Comparison of ENCODE assay signal across 8 mouse cellular contexts in the genomic region with DNA sequence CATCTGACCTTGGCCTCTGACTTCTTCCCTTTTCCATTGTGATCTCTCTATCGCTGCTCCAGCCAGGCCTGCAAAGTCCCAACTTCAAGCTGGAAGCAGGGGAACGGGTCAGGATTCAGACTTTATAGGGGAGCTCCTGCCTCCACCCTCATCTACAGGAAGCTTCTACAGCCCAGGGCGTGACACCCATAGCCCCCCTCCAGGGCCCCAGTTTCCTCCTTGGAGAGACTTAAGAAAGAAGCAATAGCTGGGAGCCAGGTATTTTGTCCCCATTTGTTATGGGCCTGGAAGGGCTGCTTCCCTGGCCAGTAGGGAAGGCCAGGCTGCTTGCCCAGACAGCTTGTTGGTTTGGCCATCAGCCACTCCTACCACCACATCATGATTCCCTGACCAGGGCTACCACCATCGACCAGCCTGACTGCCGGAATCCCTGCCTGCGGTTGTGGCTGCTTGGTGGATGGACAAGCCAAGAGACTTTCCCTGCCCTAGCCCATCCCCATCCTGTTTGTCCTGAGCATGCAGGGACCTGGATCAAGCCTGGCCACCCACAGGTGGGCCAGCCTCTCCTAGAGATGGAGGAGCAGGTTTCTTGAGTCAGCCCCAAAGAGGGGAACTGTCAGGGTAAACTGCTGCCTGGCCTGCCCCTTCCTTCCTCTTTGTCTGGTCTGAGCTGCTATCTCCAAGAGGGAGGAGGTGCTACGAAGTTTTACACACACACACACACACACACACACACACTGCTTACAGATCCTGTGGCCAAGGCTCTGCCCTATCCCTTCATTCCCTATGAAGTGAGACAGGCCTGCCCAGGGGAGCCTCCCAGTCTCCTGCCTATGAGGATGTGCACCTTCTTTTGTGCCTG. TPM values are rescaled to one million over a fixed set of nuclear protein-coding genes. Genes with fewer than 3 reads are reported as not detected.
DNase-seq lines count a peak whose midpoint lies in the region; ATAC-seq and TF ChIP-seq lines count a peak whose summit lies in the region.

No protein-coding gene starts in this region.

- peak overlapping the region; percentile 90 for H3K4me3 ChIP-seq in layer of hippocampus, adult 2 months
- H3K4me3 ChIP-seq in forebrain, embryonic 10.5 days = peak overlapping the region; percentile 68
- no peak overlapping the region for H3K4me3 ChIP-seq in intestine, postnatal 0 days (ENCODE audit: low read depth, low read length)
- H3K4me3 ChIP-seq in midbrain, embryonic 15.5 days = peak overlapping the region; percentile 89

- peak overlapping the region; percentile 11; the same call in 1 of the 2 replicates for H3K9ac ChIP-seq in intestine, postnatal 0 days (ENCODE audit: low read depth, low read length)
- 0 out of 2 replicates have a peak overlapping the region, but pooled peaks have one; percentile 93 for H3K9ac ChIP-seq in midbrain, embryonic 15.5 days

- peaks cover 54% of the 10 kb centered on the region for H3K4me1 ChIP-seq in forebrain, embryonic 10.5 days
- H3K4me1 ChIP-seq in intestine, postnatal 0 days (replicated peaks; ENCODE audit: control insufficient read depth, insufficient read depth, low read length) = peaks cover 7% of the 10 kb centered on the region; the same call in 1 of the 2 replicates
- peaks cover 38% of the 10 kb centered on the region for H3K4me1 ChIP-seq in midbrain, embryonic 15.5 days

- TF ChIP-seq CTCF in layer of hippocampus, adult 2 months (conservative IDR thresholded peaks at IDR 0.05) = no peak
- TF ChIP-seq CTCF in intestine, postnatal 0 days (IDR thresholded peaks at IDR 0.05; ENCODE audit: low read depth) = no peak

- peaks cover 33% of the 10 kb centered on the region for H3K27me3 ChIP-seq in forebrain, embryonic 10.5 days (ENCODE audit: poor library complexity, severe bottlenecking)
- no peaks in the 10 kb centered on the region for H3K27me3 ChIP-seq in intestine, postnatal 0 days (replicated peaks; ENCODE audit: control insufficient read depth, insufficient read depth, low read length)
- H3K27me3 ChIP-seq in midbrain, embryonic 15.5 days (replicated peaks) = 0 out of 2 replicates have a peak, but pooled peaks cover 5% of the 10 kb centered on the region

- H3K36me3 ChIP-seq in forebrain, embryonic 10.5 days (replicated peaks) = peaks cover 26% of the 10 kb centered on the region
- H3K36me3 ChIP-seq in intestine, postnatal 0 days (ENCODE audit: control insufficient read depth, insufficient read depth) = peaks cover 6% of the 10 kb centered on the region; the same call in 1 of the 2 replicates
- no peaks in the 10 kb centered on the region for H3K36me3 ChIP-seq in midbrain, embryonic 15.5 days (replicated peaks)

- H3K4me2 ChIP-seq in intestine, postnatal 0 days (replicated peaks; ENCODE audit: low read depth) = peak overlapping the region; percentile 77
- peak overlapping the region; percentile 72 for H3K4me2 ChIP-seq in midbrain, embryonic 15.5 days

- WGBS in forebrain, embryonic 10.5 days = 81% methylated on average over 7 of the region's 7 CpGs
- WGBS in intestine, postnatal 0 days = 58% methylated on average over 7 of the region's 7 CpGs
- WGBS in midbrain, embryonic 15.5 days = 79% methylated on average over 7 of the region's 7 CpGs

- H3K27ac ChIP-seq in layer of hippocampus, adult 2 months = peak overlapping the region; percentile 98
- H3K27ac ChIP-seq in forebrain, embryonic 10.5 days = peak overlapping the region; percentile 85; the same call in 1 of the 2 replicates
- H3K27ac ChIP-seq in intestine, postnatal 0 days (ENCODE audit: low read depth, low read length) = no peak overlapping the region
- H3K27ac ChIP-seq in midbrain, embryonic 15.5 days = no peak overlapping the region

- no peak for ATAC-seq in intestine, postnatal 0 days
- no peak for ATAC-seq in midbrain, embryonic 15.5 days (replicated peaks)

- no peaks in the 10 kb centered on the region for H3K9me3 ChIP-seq in forebrain, embryonic 10.5 days
- no peaks in the 10 kb centered on the region for H3K9me3 ChIP-seq in intestine, postnatal 0 days (ENCODE audit: control insufficient read depth)
- H3K9me3 ChIP-seq in midbrain, embryonic 15.5 days = no peaks in the 10 kb centered on the region

- no peak for DNase-seq in layer of hippocampus, adult 2 months (ENCODE audit: low spot score in 2 of 2)
- no peak for DNase-seq in layer of hippocampus, postnatal 36 days
- peak; percentile 44 to 54 for DNase-seq in adrenal gland, postnatal 36 days
- no peak for DNase-seq in forebrain, embryonic 10.5 days (ENCODE audit: extremely low spot score, low spot score)
- DNase-seq in frontal cortex, postnatal 14 days (ENCODE audit: low spot score in 2 of 2) = no peak
- DNase-seq in right cerebral cortex, adult 18-20 months = no peak

RNA-seq across cellular contexts. Expression of gene Twf2, which starts 1.3 kb away (rescaled TPM):
- total RNA-seq in layer of hippocampus, adult 2 months (2021) = 10 to 100 TPM; 52.4 to 58.9 TPM
- 10 to 100 TPM; 52.1 to 57.5 TPM for total RNA-seq in layer of hippocampus, postnatal 36 days (2021)
- 100 to 1,000 TPM in 1 of 2 experiments, 10 to 100 TPM in 1; 64.8 to 117 TPM for total RNA-seq in adrenal gland, postnatal 36 days (2021)
- polyA plus RNA-seq in forebrain, embryonic 10.5 days (2016; fragmentation: Nextera tagmentation; extraction: Ambion mirVana) = 70.9 and 71.8 TPM in 2 replicates
- polyA plus RNA-seq in intestine, postnatal 0 days (2015; fragmentation: Nextera tagmentation; extraction: Ambion mirVana) = 21.9 and 25.6 TPM in 2 replicates
- 51.8 and 55.8 TPM in 2 replicates for polyA plus RNA-seq in midbrain, embryonic 15.5 days (2015; fragmentation: Nextera tagmentation; extraction: Ambion mirVana)

RNA-seq across cellular contexts. Expression of gene Ppm1m, which starts 4.7 kb away (rescaled TPM):
- total RNA-seq in layer of hippocampus, adult 2 months (2021) = 10 to 100 TPM; 19.4 to 21.8 TPM
- total RNA-seq in layer of hippocampus, postnatal 36 days (2021) = 10 to 100 TPM; 16.0 to 20.8 TPM
- total RNA-seq in adrenal gland, postnatal 36 days (2021) = 100 to 1,000 TPM in 1 of 2 experiments, 10 to 100 TPM in 1; 90.8 to 117 TPM
- polyA plus RNA-seq in forebrain, embryonic 10.5 days (2016; fragmentation: Nextera tagmentation; extraction: Ambion mirVana) = 42.0 and 50.7 TPM in 2 replicates
- 10.0 and 10.8 TPM in 2 replicates for polyA plus RNA-seq in intestine, postnatal 0 days (2015; fragmentation: Nextera tagmentation; extraction: Ambion mirVana)
- polyA plus RNA-seq in midbrain, embryonic 15.5 days (2015; fragmentation: Nextera tagmentation; extraction: Ambion mirVana) = 17.2 and 20.5 TPM in 2 replicates

RNA-seq across cellular contexts. Expression of gene Tlr9, which starts 18.2 kb away (rescaled TPM):
- total RNA-seq in layer of hippocampus, adult 2 months (2021) = 1 to 10 TPM; 1.4 to 1.5 TPM
- total RNA-seq in layer of hippocampus, postnatal 36 days (2021) = 1 to 10 TPM in 1 of 2 experiments, under 1 TPM in 1; 0.97 to 1.6 TPM
- total RNA-seq in adrenal gland, postnatal 36 days (2021) = under 1 TPM; 0.89 TPM
- polyA plus RNA-seq in forebrain, embryonic 10.5 days (2016; fragmentation: Nextera tagmentation; extraction: Ambion mirVana) = 0.04 TPM in 1 of 2 replicates, not detected in the other
- polyA plus RNA-seq in intestine, postnatal 0 days (2015; fragmentation: Nextera tagmentation; extraction: Ambion mirVana) = 0.08 and 0.09 TPM in 2 replicates
- 0.05 TPM in 1 of 2 replicates, not detected in the other for polyA plus RNA-seq in midbrain, embryonic 15.5 days (2015; fragmentation: Nextera tagmentation; extraction: Ambion mirVana)

RNA-seq across cellular contexts. Expression of gene Wdr82, which starts 33.5 kb away (rescaled TPM):
- 100 to 1,000 TPM; 134 TPM for total RNA-seq in layer of hippocampus, adult 2 months (2021)
- 100 to 1,000 TPM; 143 TPM for total RNA-seq in layer of hippocampus, postnatal 36 days (2021)
- 10 to 100 TPM; 74.4 to 81.3 TPM for total RNA-seq in adrenal gland, postnatal 36 days (2021)
- 28.3 and 30.2 TPM in 2 replicates for polyA plus RNA-seq in forebrain, embryonic 10.5 days (2016; fragmentation: Nextera tagmentation; extraction: Ambion mirVana)
- 10.6 and 11.3 TPM in 2 replicates for polyA plus RNA-seq in intestine, postnatal 0 days (2015; fragmentation: Nextera tagmentation; extraction: Ambion mirVana)
- polyA plus RNA-seq in midbrain, embryonic 15.5 days (2015; fragmentation: Nextera tagmentation; extraction: Ambion mirVana) = 40.5 and 41.1 TPM in 2 replicates

RNA-seq across cellular contexts. Expression of gene Alas1, which starts 44.2 kb away (rescaled TPM):
- total RNA-seq in layer of hippocampus, adult 2 months (2021) = 100 to 1,000 TPM; 149 to 154 TPM
- 100 to 1,000 TPM; 138 to 142 TPM for total RNA-seq in layer of hippocampus, postnatal 36 days (2021)
- total RNA-seq in adrenal gland, postnatal 36 days (2021) = 1,000 to 10,000 TPM; 1,599 to 3,152 TPM
- 74.2 and 75.2 TPM in 2 replicates for polyA plus RNA-seq in forebrain, embryonic 10.5 days (2016; fragmentation: Nextera tagmentation; extraction: Ambion mirVana)
- polyA plus RNA-seq in intestine, postnatal 0 days (2015; fragmentation: Nextera tagmentation; extraction: Ambion mirVana) = 81.2 and 82.9 TPM in 2 replicates
- polyA plus RNA-seq in midbrain, embryonic 15.5 days (2015; fragmentation: Nextera tagmentation; extraction: Ambion mirVana) = 91.1 and 99.0 TPM in 2 replicates

Comparison
In these comparisons a context has a peak if more than half of its experiments do, and no peak if none do; other contexts are left out.
1. DNase-seq: peak in adrenal gland, postnatal 36 days (2 of 2); none in layer of hippocampus, adult 2 months (0 of 2), layer of hippocampus, postnatal 36 days (0 of 2), forebrain, embryonic 10.5 days (single experiment), frontal cortex, postnatal 14 days (0 of 2) and right cerebral cortex, adult 18-20 months (single experiment).
2. H3K27ac ChIP-seq: peak in layer of hippocampus, adult 2 months (single experiment) and forebrain, embryonic 10.5 days (single experiment); none in intestine, postnatal 0 days (single experiment) and midbrain, embryonic 15.5 days (single experiment).
3. RNA of gene Ppm1m, which starts 4.7 kb away (total RNA-seq): 90.8 to 117 TPM in adrenal gland, postnatal 36 days; 19.4 to 21.8 TPM in layer of hippocampus, adult 2 months and 16.0 to 20.8 TPM in layer of hippocampus, postnatal 36 days; every median in the first group is over 4 times any median in the second.